Mouse (Mus musculus) testis, adult 2 months (tissue): ENCODE measurements around the gene Prkn.

Source experiments
- CTCF ChIP-seq: fragments of 200-500 bp; IDR thresholded peaks from 2 replicates; pipeline ENCODE4 v1.5.1; 2012; ENCODE audit warnings: low read depth, mild to moderate bottlenecking, inconsistent platforms, low read length, moderate library complexity; ENCODE audit not compliant: control insufficient read depth, insufficient read depth, insufficient replicate concordance
- POLR2A ChIP-seq: fragments of 200-500 bp; IDR thresholded peaks from 2 replicates; pipeline ENCODE4 v1.6.1; 2012; ENCODE audit warnings: low read depth, mild to moderate bottlenecking, inconsistent platforms, low read length, moderate library complexity; ENCODE audit not compliant: control insufficient read depth

DNA sequence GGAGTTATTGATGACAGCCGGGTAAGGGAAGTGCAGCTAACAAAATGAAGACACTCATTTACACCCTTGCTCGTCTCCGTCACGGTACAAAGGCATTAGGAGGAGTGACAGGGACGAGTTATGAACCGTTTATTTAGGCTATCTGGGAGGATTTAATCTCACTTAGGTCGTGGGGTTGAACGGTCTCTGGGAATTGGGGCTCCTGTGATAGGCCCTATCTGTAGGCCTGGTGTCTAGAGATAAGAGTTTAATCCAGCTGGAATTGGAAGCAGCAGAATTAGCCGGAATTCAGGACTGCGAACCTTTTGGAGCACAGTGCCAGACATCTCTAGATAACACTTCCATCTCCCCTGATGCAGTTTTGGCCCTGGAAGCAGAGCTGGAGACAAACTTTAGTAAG, 571.2 kb downstream of the Prkn start:
- TF ChIP-seq POLR2A (no peak), CTCF (no peak)
